Mouse (Mus musculus): ENCODE results near the gene Olfr646. TPM values are rescaled to one million over a fixed set of nuclear protein-coding genes. Genes with fewer than 3 reads are reported as not detected.

Gene Olfr646
- polyA plus RNA-seq (2014; fragmentation: Illumina TruSeq; extraction: RNeasy Lipid Tissue Mini Kit (QIAGEN cat#74804); ENCODE audit: low read depth, low replicate concordance): not detected

GRCm38 (mm10) chr7:104104757-104104972, at the start of gene Olfr646:
Olfr646 (plus strand) TSS chr7:104104873.

DNA sequence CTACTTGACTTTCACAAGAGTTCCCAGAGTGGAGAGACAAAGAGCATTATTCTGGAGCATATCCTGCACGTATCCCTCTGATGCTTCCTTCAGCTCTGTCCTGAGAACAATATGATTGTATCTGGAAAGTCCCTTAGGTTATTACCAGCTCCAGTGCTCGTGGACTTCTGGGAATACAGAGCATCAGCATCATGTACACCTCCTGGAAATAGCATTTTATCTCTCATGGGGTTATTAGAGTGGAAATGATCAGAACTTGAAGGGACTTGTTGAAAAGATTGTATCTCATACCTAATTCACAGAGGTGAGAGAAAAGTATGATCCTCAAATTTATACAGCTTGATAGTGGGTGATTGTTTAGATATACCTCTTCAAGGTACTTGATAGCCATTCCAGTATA, 43.3 kb upstream of the Olfr646 start, which contains the start of gene 4930516K23Rik:
Gene 4930516K23Rik, minus strand, starts transcription at position 101 of the 400 bp plus-strand sequence.

DNA sequence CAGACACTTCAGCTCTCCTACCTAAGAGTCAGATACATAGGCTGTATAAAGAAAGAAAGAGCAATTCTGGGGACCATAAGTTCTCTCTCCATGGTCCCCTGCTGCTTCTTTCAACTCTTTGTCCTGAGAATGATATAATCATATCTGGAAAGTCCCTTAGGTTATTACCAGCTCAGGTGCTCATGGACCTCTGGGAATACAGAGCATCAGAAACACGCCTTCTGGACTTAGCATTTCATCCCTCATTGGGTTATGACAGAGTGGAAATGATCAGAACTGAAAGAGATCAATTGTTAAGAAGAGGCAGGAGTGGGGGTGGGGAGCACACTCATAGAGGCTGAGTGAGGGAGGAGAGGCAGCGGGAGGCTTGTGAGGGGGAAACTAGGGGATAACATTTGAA, 32.9 kb upstream of the Olfr646 start, which contains the start of gene Olfr644:
Gene Olfr644, minus strand, starts transcription at position 101 of the 400 bp plus-strand sequence.

GRCm38 (mm10) chr7:104085365-104085764, 19.3 kb upstream of the Olfr646 start, which contains the start of gene Olfr645:
Olfr645 (minus strand) TSS chr7:104085465.

GRCm38 (mm10) chr7:104129726-104130125, 25.1 kb downstream of the Olfr646 start, which contains the start of gene Ubqln5:
Ubqln5 (minus strand) TSS chr7:104129826.

DNA sequence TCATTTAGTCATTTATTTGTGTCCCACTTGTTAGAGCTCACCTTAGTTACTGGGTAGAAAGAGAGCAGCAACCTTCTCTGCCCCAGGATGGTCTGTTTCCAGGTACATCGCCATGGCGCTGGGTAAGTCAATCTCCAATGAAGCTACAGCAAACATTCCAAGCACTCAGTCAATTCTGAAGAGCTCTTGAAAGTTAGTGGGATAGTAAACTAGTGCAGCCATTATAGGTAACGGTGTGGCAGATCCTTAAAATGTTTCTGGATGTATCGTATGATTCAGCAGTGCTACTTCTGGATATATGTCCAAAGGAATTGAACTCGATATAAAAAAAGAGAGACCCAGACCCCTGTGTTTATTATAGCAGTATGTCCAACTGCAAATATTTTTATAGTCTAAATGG, 32.6 kb downstream of the Olfr646 start, which contains the start of gene Olfr643:
Gene Olfr643, minus strand, starts transcription at position 101 of the 400 bp plus-strand sequence.

DNA sequence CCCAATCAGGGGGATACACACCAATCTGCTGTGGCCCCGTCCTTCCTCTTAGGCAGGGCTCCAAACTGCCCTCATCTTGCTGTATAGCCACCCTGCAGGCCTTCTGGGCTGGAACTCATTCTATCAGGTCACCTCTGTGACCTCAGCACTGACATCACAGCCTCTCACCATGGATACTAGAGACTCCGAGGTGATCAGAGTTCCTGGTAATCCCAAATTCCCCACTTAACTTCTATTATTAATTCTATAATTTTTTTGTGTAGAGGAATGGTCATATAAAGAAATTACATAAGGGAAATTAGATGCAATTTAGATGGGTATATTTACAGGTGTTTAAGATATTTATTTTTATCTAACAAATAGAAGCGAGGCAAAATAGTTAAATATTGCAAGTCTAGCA, 38.5 kb downstream of the Olfr646 start, which contains the start of gene Ubqln3:
Gene Ubqln3, minus strand, starts transcription at position 101 of the 400 bp plus-strand sequence.

DNA sequence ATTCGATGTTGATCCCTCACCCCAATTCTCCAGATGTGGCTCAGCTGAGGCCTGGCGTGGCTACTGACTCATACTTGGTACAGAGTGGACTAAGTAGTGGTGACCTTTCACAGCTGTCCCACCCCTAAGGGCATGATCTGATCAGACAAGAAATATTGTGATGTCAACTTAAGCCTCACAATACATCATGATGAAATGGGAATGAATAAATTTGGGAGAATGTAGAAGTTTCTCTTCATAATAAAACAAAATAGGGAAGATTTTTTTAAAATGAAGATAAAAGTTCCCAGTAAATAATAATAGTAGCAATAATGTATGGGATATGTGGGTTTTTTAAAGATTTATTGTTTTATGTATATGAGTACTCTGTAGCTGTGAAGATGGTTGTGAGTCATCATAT, 45.8 kb downstream of the Olfr646 start, which contains the start of gene Ubqlnl:
Gene Ubqlnl, minus strand, starts transcription at position 101 of the 400 bp plus-strand sequence.

Other genes starting within 250 kb of the Olfr646 start
- not detected for gene Olfr66, start 218.6 kb upstream of the Olfr646 start, polyA plus RNA-seq (2014; fragmentation: Illumina TruSeq; extraction: RNeasy Lipid Tissue Mini Kit (QIAGEN cat#74804); ENCODE audit: low read depth, low replicate concordance)
- gene Olfr64, start 210.4 kb upstream of the Olfr646 start, polyA plus RNA-seq (2014; fragmentation: Illumina TruSeq; extraction: RNeasy Lipid Tissue Mini Kit (QIAGEN cat#74804); ENCODE audit: low read depth, low replicate concordance): not detected
- not detected for gene Olfr65, start 201.4 kb upstream of the Olfr646 start, polyA plus RNA-seq (2014; fragmentation: Illumina TruSeq; extraction: RNeasy Lipid Tissue Mini Kit (QIAGEN cat#74804); ENCODE audit: low read depth, low replicate concordance)
- not detected for gene Olfr631, start 176.0 kb upstream of the Olfr646 start, polyA plus RNA-seq (2014; fragmentation: Illumina TruSeq; extraction: RNeasy Lipid Tissue Mini Kit (QIAGEN cat#74804); ENCODE audit: low read depth, low replicate concordance)
- gene Olfr632, start 170.5 kb upstream of the Olfr646 start, polyA plus RNA-seq (2014; fragmentation: Illumina TruSeq; extraction: RNeasy Lipid Tissue Mini Kit (QIAGEN cat#74804); ENCODE audit: low read depth, low replicate concordance): not detected
- not detected for gene Olfr633, start 160.4 kb upstream of the Olfr646 start, polyA plus RNA-seq (2014; fragmentation: Illumina TruSeq; extraction: RNeasy Lipid Tissue Mini Kit (QIAGEN cat#74804); ENCODE audit: low read depth, low replicate concordance)
- 0.03 TPM for gene Olfr635, start 133.7 kb upstream of the Olfr646 start, polyA plus RNA-seq (2014; fragmentation: Illumina TruSeq; extraction: RNeasy Lipid Tissue Mini Kit (QIAGEN cat#74804); ENCODE audit: low read depth, low replicate concordance)
- gene Olfr638, start 106.1 kb upstream of the Olfr646 start, polyA plus RNA-seq (2014; fragmentation: Illumina TruSeq; extraction: RNeasy Lipid Tissue Mini Kit (QIAGEN cat#74804); ENCODE audit: low read depth, low replicate concordance): not detected
- gene Olfr639, start 87.6 kb upstream of the Olfr646 start, polyA plus RNA-seq (2014; fragmentation: Illumina TruSeq; extraction: RNeasy Lipid Tissue Mini Kit (QIAGEN cat#74804); ENCODE audit: low read depth, low replicate concordance): 0.07 TPM
- gene Olfr640, start 79.3 kb upstream of the Olfr646 start, polyA plus RNA-seq (2014; fragmentation: Illumina TruSeq; extraction: RNeasy Lipid Tissue Mini Kit (QIAGEN cat#74804); ENCODE audit: low read depth, low replicate concordance): not detected
- gene Olfr641, start 69.4 kb upstream of the Olfr646 start, polyA plus RNA-seq (2014; fragmentation: Illumina TruSeq; extraction: RNeasy Lipid Tissue Mini Kit (QIAGEN cat#74804); ENCODE audit: low read depth, low replicate concordance): not detected
- 0.13 TPM for gene Olfr642, start 52.2 kb upstream of the Olfr646 start, polyA plus RNA-seq (2014; fragmentation: Illumina TruSeq; extraction: RNeasy Lipid Tissue Mini Kit (QIAGEN cat#74804); ENCODE audit: low read depth, low replicate concordance)
- gene 4930516K23Rik, start 43.4 kb upstream of the Olfr646 start, polyA plus RNA-seq (2014; fragmentation: Illumina TruSeq; extraction: RNeasy Lipid Tissue Mini Kit (QIAGEN cat#74804); ENCODE audit: low read depth, low replicate concordance): 0.67 TPM
- gene Olfr644, start 33.0 kb upstream of the Olfr646 start, polyA plus RNA-seq (2014; fragmentation: Illumina TruSeq; extraction: RNeasy Lipid Tissue Mini Kit (QIAGEN cat#74804); ENCODE audit: low read depth, low replicate concordance): not detected
- 0.07 TPM for gene Olfr645, start 19.4 kb upstream of the Olfr646 start, polyA plus RNA-seq (2014; fragmentation: Illumina TruSeq; extraction: RNeasy Lipid Tissue Mini Kit (QIAGEN cat#74804); ENCODE audit: low read depth, low replicate concordance)
- gene Ubqln5, start 25.0 kb downstream of the Olfr646 start, polyA plus RNA-seq (2014; fragmentation: Illumina TruSeq; extraction: RNeasy Lipid Tissue Mini Kit (QIAGEN cat#74804); ENCODE audit: low read depth, low replicate concordance): 11.9 TPM
- 0.60 TPM for gene Olfr643, start 32.5 kb downstream of the Olfr646 start, polyA plus RNA-seq (2014; fragmentation: Illumina TruSeq; extraction: RNeasy Lipid Tissue Mini Kit (QIAGEN cat#74804); ENCODE audit: low read depth, low replicate concordance)
- gene Ubqln3, start 38.4 kb downstream of the Olfr646 start, polyA plus RNA-seq (2014; fragmentation: Illumina TruSeq; extraction: RNeasy Lipid Tissue Mini Kit (QIAGEN cat#74804); ENCODE audit: low read depth, low replicate concordance): 409 TPM
- gene Ubqlnl, start 45.7 kb downstream of the Olfr646 start, polyA plus RNA-seq (2014; fragmentation: Illumina TruSeq; extraction: RNeasy Lipid Tissue Mini Kit (QIAGEN cat#74804); ENCODE audit: low read depth, low replicate concordance): 353 TPM
- not detected for gene Olfm5, start 60.0 kb downstream of the Olfr646 start, polyA plus RNA-seq (2014; fragmentation: Illumina TruSeq; extraction: RNeasy Lipid Tissue Mini Kit (QIAGEN cat#74804); ENCODE audit: low read depth, low replicate concordance)
- gene Olfr648, start 78.5 kb downstream of the Olfr646 start, polyA plus RNA-seq (2014; fragmentation: Illumina TruSeq; extraction: RNeasy Lipid Tissue Mini Kit (QIAGEN cat#74804); ENCODE audit: low read depth, low replicate concordance): 0.17 TPM
- not detected for gene Olfr649, start 91.1 kb downstream of the Olfr646 start, polyA plus RNA-seq (2014; fragmentation: Illumina TruSeq; extraction: RNeasy Lipid Tissue Mini Kit (QIAGEN cat#74804); ENCODE audit: low read depth, low replicate concordance)
- gene Trim6, start 113.9 kb downstream of the Olfr646 start, polyA plus RNA-seq (2014; fragmentation: Illumina TruSeq; extraction: RNeasy Lipid Tissue Mini Kit (QIAGEN cat#74804); ENCODE audit: low read depth, low replicate concordance): 4.9 TPM
- 2.3 TPM for gene Trim34a, start 139.6 kb downstream of the Olfr646 start, polyA plus RNA-seq (2014; fragmentation: Illumina TruSeq; extraction: RNeasy Lipid Tissue Mini Kit (QIAGEN cat#74804); ENCODE audit: low read depth, low replicate concordance)
- gene Trim5, start 183.2 kb downstream of the Olfr646 start, polyA plus RNA-seq (2014; fragmentation: Illumina TruSeq; extraction: RNeasy Lipid Tissue Mini Kit (QIAGEN cat#74804); ENCODE audit: low read depth, low replicate concordance): 0.57 TPM
- gene Trim12a, start 210.6 kb downstream of the Olfr646 start, polyA plus RNA-seq (2014; fragmentation: Illumina TruSeq; extraction: RNeasy Lipid Tissue Mini Kit (QIAGEN cat#74804); ENCODE audit: low read depth, low replicate concordance): 5.9 TPM
- 0.24 TPM for gene Trim34b, start 224.6 kb downstream of the Olfr646 start, polyA plus RNA-seq (2014; fragmentation: Illumina TruSeq; extraction: RNeasy Lipid Tissue Mini Kit (QIAGEN cat#74804); ENCODE audit: low read depth, low replicate concordance)
- 3.5 TPM for gene Trim12c, start 248.5 kb downstream of the Olfr646 start, polyA plus RNA-seq (2014; fragmentation: Illumina TruSeq; extraction: RNeasy Lipid Tissue Mini Kit (QIAGEN cat#74804); ENCODE audit: low read depth, low replicate concordance)